Mouse (Mus musculus) CD4-positive, CD25-positive, alpha-beta regulatory T cell, adult 2 months (primary cell): ENCODE data around the gene Fam205a4.
"Not testable (repeated sequence)": the region's sequence is repeated elsewhere in the genome, so short reads cannot be mapped to it uniquely, and the experiment has no call there.

Source experiments
- DNase-seq: peaks from one replicate; pipeline ENCODE4 v3.0.0-alpha.2; 2012; ENCODE audit warnings: low read depth, low spot score

Gene Fam205a4

GRCm38 (mm10) chr4:41965758-41966157 lies at the start of gene Fam205a4:
Gene Fam205a4, plus strand, starts transcription at chr4:41966058.
- not testable (repeated sequence) for DNase-seq

- not testable (repeated sequence) for DNase-seq
Observed at GRCm38 (mm10) chr4:41941272-41941671, 24.6 kb upstream of the Fam205a4 start, which contains the start of gene Gm20878. Gene Gm20878, plus strand, starts transcription at chr4:41941572.
